Mouse (Mus musculus): Measurements from ENCODE around the gene Wfdc8.
A peak's percentile ranks its signal among the peaks of the same experiment; 100 is the strongest.
"Not testable (repeated sequence)": the region's sequence is repeated elsewhere in the genome, so short reads cannot be mapped to it uniquely, and the experiment has no call there.

Gene Wfdc8

GRCm38 (mm10) chr2:164613471-164613870 is at the start of gene Wfdc8, which contains the start of gene Wfdc6b:
Gene Wfdc8, minus strand, starts transcription at chr2:164613626.
Gene Wfdc6b, plus strand, starts transcription at chr2:164613522.
- DNase-seq (ENCODE audit: low read depth, low spot score), result not testable (repeated sequence)

- no peak for DNase-seq (ENCODE audit: low read depth, low spot score)
These were observed 43.1 kb upstream of the Wfdc8 start, which contains the start of gene Wfdc9 for GRCm38 (mm10) chr2:164656483-164656882. Gene Wfdc9, minus strand, starts transcription at chr2:164656583.

GRCm38 (mm10) chr2:164655858-164656257 is 42.4 kb upstream of the Wfdc8 start, which contains the start of gene Wfdc10:
Gene Wfdc10, plus strand, starts transcription at chr2:164656046.
- DNase-seq (ENCODE audit: low read depth, low spot score), result no peak

GRCm38 (mm10) chr2:164641881-164642673 is 28.7 kb upstream of the Wfdc8 start:
- no peak for DNase-seq (ENCODE audit: low read depth, low spot score)

- no peak for DNase-seq (ENCODE audit: low read depth, low spot score)
These were observed 27.7 kb upstream of the Wfdc8 start for GRCm38 (mm10) chr2:164641129-164641528.

GRCm38 (mm10) chr2:164638696-164639095 is 25.3 kb upstream of the Wfdc8 start, which contains the start of gene Wfdc16:
Gene Wfdc16, minus strand, starts transcription at chr2:164638796.
- no peak for DNase-seq (ENCODE audit: low read depth, low spot score)

- DNase-seq (ENCODE audit: low read depth, low spot score), result no peak
These were observed 21.8 kb upstream of the Wfdc8 start for GRCm38 (mm10) chr2:164635266-164635665.

- DNase-seq (ENCODE audit: low read depth, low spot score), result no peak
These were observed 8.3 kb upstream of the Wfdc8 start for GRCm38 (mm10) chr2:164621775-164622174.

- DNase-seq (ENCODE audit: low read depth, low spot score), result no peak
These were observed 5.6 kb upstream of the Wfdc8 start for GRCm38 (mm10) chr2:164619050-164619449.

- DNase-seq (ENCODE audit: low read depth, low spot score), result no peak
These were observed 2.0 kb upstream of the Wfdc8 start for GRCm38 (mm10) chr2:164615386-164615785.

- DNase-seq (ENCODE audit: low read depth, low spot score), result no peak
These were observed 4.6 kb downstream of the Wfdc8 start for GRCm38 (mm10) chr2:164608781-164609180.

GRCm38 (mm10) chr2:164604411-164604810 is 9.0 kb downstream of the Wfdc8 start:
- DNase-seq (ENCODE audit: low read depth, low spot score), result no peak

- no peak for DNase-seq (ENCODE audit: low read depth, low spot score)
These were observed 9.9 kb downstream of the Wfdc8 start for GRCm38 (mm10) chr2:164603482-164603881.

GRCm38 (mm10) chr2:164600179-164600578 is 13.2 kb downstream of the Wfdc8 start:
- no peak for DNase-seq (ENCODE audit: low read depth, low spot score)

GRCm38 (mm10) chr2:164593494-164593893 is 19.9 kb downstream of the Wfdc8 start, which contains the start of gene Eppin:
Gene Eppin, minus strand, starts transcription at chr2:164593594.
- no peak for DNase-seq (ENCODE audit: low read depth, low spot score)

GRCm38 (mm10) chr2:164592014-164592413 is 21.4 kb downstream of the Wfdc8 start:
- DNase-seq (ENCODE audit: low read depth, low spot score), result peak; percentile 38

GRCm38 (mm10) chr2:164585025-164585725 is 28.3 kb downstream of the Wfdc8 start, which contains the start of gene Wfdc6a:
Gene Wfdc6a, minus strand, starts transcription at chr2:164585447.
- DNase-seq (ENCODE audit: low read depth, low spot score), result not testable (repeated sequence)

- DNase-seq (ENCODE audit: low read depth, low spot score), result not testable (repeated sequence)
These were observed 40.1 kb downstream of the Wfdc8 start, which contains the start of gene Spint3 for GRCm38 (mm10) chr2:164573359-164573758. Gene Spint3, minus strand, starts transcription at chr2:164573459.

GRCm38 (mm10) chr2:164567460-164567859 is 46.0 kb downstream of the Wfdc8 start:
- no peak for DNase-seq (ENCODE audit: low read depth, low spot score)

- no peak for DNase-seq (ENCODE audit: low read depth, low spot score)
These were observed 46.4 kb downstream of the Wfdc8 start for GRCm38 (mm10) chr2:164566997-164567396.

GRCm38 (mm10) chr2:164564346-164564745 is 49.1 kb downstream of the Wfdc8 start:
- DNase-seq (ENCODE audit: low read depth, low spot score), result no peak

GRCm38 (mm10) chr2:164563339-164564038 is 49.9 kb downstream of the Wfdc8 start:
- DNase-seq (ENCODE audit: low read depth, low spot score), result peak; percentile 50
